Mouse (Mus musculus) myocyte (in vitro differentiated cells): ENCODE data around the gene Ttc29. TPM values are rescaled to one million over a fixed set of nuclear protein-coding genes. Genes with fewer than 3 reads are reported as not detected.
A peak's percentile ranks its signal among the peaks of the same experiment; 100 is the strongest.

Experiments
- H3K27me3 ChIP-seq: one replicate; pipeline ENCODE4 v1.6.1; 2011; ENCODE audit not compliant: control insufficient read depth, insufficient read depth, insufficient read length
- H3K36me3 ChIP-seq: one replicate; pipeline ENCODE4 v1.6.1; 2011; ENCODE audit not compliant: control insufficient read depth, insufficient read depth
- H3K4me2 ChIP-seq: one replicate; pipeline ENCODE4 v1.6.1; 2011; ENCODE audit warnings: low read depth, control low read depth
- H3K4me3 ChIP-seq: one replicate; pipeline ENCODE4 v1.5.1; 2011; ENCODE audit warnings: mild to moderate bottlenecking, control low read depth, moderate library complexity
- H3K79me2 ChIP-seq: one replicate; pipeline ENCODE4 v1.6.1; 2011; ENCODE audit not compliant: control insufficient read depth, insufficient read depth
- H3ac ChIP-seq: one replicate; pipeline ENCODE4 v1.6.1; 2011; ENCODE audit not compliant: control insufficient read depth, insufficient read length
- CEBPB ChIP-seq: IDR thresholded peaks from 2 replicates; pipeline ENCODE4 v1.6.1; 2011; ENCODE audit warnings: mild to moderate bottlenecking, moderate library complexity; ENCODE audit not compliant: poor library complexity, insufficient read depth, severe bottlenecking
- E2F4 ChIP-seq: IDR thresholded peaks from one replicate; pipeline ENCODE4 v1.6.1; 2011; ENCODE audit warnings: mild to moderate bottlenecking, control low read depth, moderate library complexity; ENCODE audit not compliant: insufficient read depth
- MAX ChIP-seq: IDR thresholded peaks from one replicate; pipeline ENCODE4 v1.6.1; 2011; ENCODE audit warnings: low read depth, mild to moderate bottlenecking, control low read depth
- MYOD1 ChIP-seq, 3 experiments: IDR thresholded peaks; one replicate each; pipeline ENCODE4 v1.6.1; 2011; ENCODE audit warnings: control low read depth in 2 of 3, low read depth in 2 of 3, mild to moderate bottlenecking in 2 of 3, moderate library complexity in 1 of 3; ENCODE audit not compliant: insufficient read length in 2 of 3, control insufficient read depth in 1 of 3
- MYOG ChIP-seq, 3 experiments: IDR thresholded peaks; one replicate each; pipeline ENCODE4 v1.6.1; 2011; ENCODE audit warnings: control low read depth in 2 of 3, low read depth in 2 of 3, mild to moderate bottlenecking in 2 of 3; ENCODE audit not compliant: insufficient read length in 2 of 3, control insufficient read depth in 1 of 3, insufficient read depth in 1 of 3
- POLR2A ChIP-seq: IDR thresholded peaks from one replicate; pipeline ENCODE4 v1.6.1; 2011; ENCODE audit warnings: low read depth, mild to moderate bottlenecking, control low read depth, moderate library complexity; ENCODE audit not compliant: insufficient read length
- POLR2AphosphoS2 ChIP-seq: IDR thresholded peaks from one replicate; pipeline ENCODE4 v1.6.1; 2011; ENCODE audit warnings: low read depth, control low read depth; ENCODE audit not compliant: insufficient read length
- REST ChIP-seq: IDR thresholded peaks from one replicate; pipeline ENCODE4 v1.6.1; 2011; ENCODE audit warnings: mild to moderate bottlenecking, control low read depth, moderate library complexity; ENCODE audit not compliant: insufficient read depth, insufficient read length
- SRF ChIP-seq: IDR thresholded peaks from one replicate; pipeline ENCODE4 v1.6.1; 2011; ENCODE audit warnings: low read depth; ENCODE audit not compliant: control insufficient read depth, insufficient read length
- TCF12 ChIP-seq: IDR thresholded peaks from one replicate; pipeline ENCODE4 v1.6.1; 2011; ENCODE audit warnings: mild to moderate bottlenecking, control low read depth; ENCODE audit not compliant: poor library complexity, insufficient read depth, severe bottlenecking
- polyA plus RNA-seq: library from polyadenylated mRNA; unstranded; fragments of >200 nt; fragmentation: generic; extraction: Trizol; gene quantifications from one replicate; pipeline ENCODE4 v1.2.1, GENCODE M21; 2012; ENCODE audit warnings: missing spikeins

Ttc29 gene
- polyA plus RNA-seq, 1 experiment: not detected

GRCm38 (mm10) chr8:78437140-78438045 lies 224.3 kb downstream of the Ttc29 start:
- H3K27me3 ChIP-seq: peaks cover 41% of the 10 kb centered on the region
- no peak overlapping the region for H3ac ChIP-seq
- no peaks in the 10 kb centered on the region for H3K79me2 ChIP-seq
- no peak overlapping the region for H3K4me3 ChIP-seq
- no peaks in the 10 kb centered on the region for H3K36me3 ChIP-seq
- no peak overlapping the region for H3K4me2 ChIP-seq
- TF ChIP-seq SRF (no peak), REST (no peak), TCF12 (no peak), MYOG (IDR thresholded peaks at IDR 0.05; ENCODE audit: control insufficient read depth in 1 of 3, insufficient read depth in 1 of 3, insufficient read length in 2 of 3, low read depth in 2 of 3) (no peak), POLR2AphosphoS2 (no peak), E2F4 (no peak)

- H3K4me3 ChIP-seq: no peak overlapping the region
- no peak overlapping the region for H3ac ChIP-seq
- no peak overlapping the region for H3K4me2 ChIP-seq
- peaks cover 42% of the 10 kb centered on the region for H3K27me3 ChIP-seq
- no peaks in the 10 kb centered on the region for H3K79me2 ChIP-seq
- H3K36me3 ChIP-seq: no peaks in the 10 kb centered on the region
- TF ChIP-seq REST (peak; percentile 59), SRF (no peak)
Measured at GRCm38 (mm10) chr8:78438121-78438520, 225.0 kb downstream of the Ttc29 start.

GRCm38 (mm10) chr8:78442781-78443180 lies 229.7 kb downstream of the Ttc29 start:
- no peak for TF ChIP-seq TCF12
- TF ChIP-seq MAX: no peak
- no peak for TF ChIP-seq POLR2A
- TF ChIP-seq REST: no peak
- no peak for TF ChIP-seq POLR2AphosphoS2
- no peak for TF ChIP-seq MYOD1 (IDR thresholded peaks at IDR 0.05; ENCODE audit: control insufficient read depth in 1 of 3, insufficient read length in 2 of 3, low read depth in 2 of 3)
- TF ChIP-seq SRF: no peak
- TF ChIP-seq CEBPB: no peak

More at GRCm38 (mm10) chr8:78442781-78443180, 229.7 kb downstream of the Ttc29 start:
- Histone ChIP-seq H3K27me3 (peaks cover 9% of the 10 kb centered on the region), H3K4me3 (no peak overlapping the region), H3ac (no peak overlapping the region), H3K79me2 (no peaks in the 10 kb centered on the region), H3K36me3 (no peaks in the 10 kb centered on the region), H3K4me2 (no peak overlapping the region)

Other genes starting within 250 kb of the Ttc29 start
- not detected for gene Pou4f2, start 223.3 kb downstream of the Ttc29 start, polyA plus RNA-seq